Mouse (Mus musculus): Measurements from ENCODE around the gene Nat8f2.
"Not testable (repeated sequence)": the region's sequence is repeated elsewhere in the genome, so short reads cannot be mapped to it uniquely, and the experiment has no call there.

Nat8f2 gene

DNA sequence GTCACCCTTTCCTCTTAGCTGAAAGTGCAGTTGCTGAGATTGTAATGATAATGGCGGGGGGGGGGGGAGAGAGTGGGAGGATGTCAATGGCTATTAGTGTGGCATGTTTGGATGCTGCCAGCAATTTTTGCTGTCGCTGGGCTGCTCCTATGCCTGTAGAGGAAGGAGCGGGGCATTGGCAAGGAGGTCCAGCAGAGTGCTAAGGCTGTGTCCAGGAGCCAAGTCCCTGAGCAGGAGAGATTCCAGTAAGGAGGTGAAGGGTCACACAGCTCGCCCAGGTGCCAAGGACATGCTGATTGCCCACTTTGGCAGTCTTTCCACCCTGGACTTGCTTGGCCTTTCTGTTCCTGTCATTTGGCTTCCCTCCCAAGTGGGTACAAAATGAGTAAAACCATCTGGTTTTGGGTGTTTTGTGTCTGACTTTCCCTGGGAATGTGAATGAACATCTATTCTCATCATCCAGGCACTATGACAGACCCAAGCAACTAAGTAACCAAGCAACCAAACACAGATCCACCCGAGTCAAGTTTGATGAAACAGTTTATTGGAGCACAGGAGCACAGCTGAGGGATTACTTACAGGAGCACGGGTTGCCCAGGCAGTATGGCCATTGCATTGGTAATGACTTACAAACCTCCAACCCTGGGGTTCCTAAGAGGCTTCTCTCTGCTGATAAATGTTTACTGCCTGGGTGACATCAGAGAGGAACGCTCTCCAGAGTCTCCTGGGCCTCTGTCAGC, 3.9 kb downstream of the Nat8f2 start:
- not testable (repeated sequence) for DNase-seq (ENCODE audit: low spot score in 2 of 2)

DNA sequence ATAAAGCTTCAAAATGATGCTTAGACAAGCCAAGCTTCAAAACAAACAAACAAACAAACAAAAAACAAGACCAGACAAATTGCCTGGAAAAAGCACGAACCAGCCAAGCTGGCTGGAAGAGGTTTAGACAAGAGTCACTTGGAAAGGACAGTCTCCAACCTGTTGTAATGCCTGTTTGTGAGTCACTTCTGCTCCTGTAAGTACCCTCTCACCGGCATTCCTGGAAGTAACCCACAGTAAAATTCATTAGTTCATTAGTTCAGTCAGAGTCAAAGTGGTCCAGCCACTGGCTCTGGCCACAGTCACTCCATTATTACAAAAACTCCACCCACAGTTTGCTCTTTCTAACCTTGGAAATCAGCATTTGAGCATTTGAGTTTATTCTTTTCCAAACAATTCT, 5.1 kb downstream of the Nat8f2 start:
- DNase-seq (ENCODE audit: low spot score in 2 of 2) = no peak

DNA sequence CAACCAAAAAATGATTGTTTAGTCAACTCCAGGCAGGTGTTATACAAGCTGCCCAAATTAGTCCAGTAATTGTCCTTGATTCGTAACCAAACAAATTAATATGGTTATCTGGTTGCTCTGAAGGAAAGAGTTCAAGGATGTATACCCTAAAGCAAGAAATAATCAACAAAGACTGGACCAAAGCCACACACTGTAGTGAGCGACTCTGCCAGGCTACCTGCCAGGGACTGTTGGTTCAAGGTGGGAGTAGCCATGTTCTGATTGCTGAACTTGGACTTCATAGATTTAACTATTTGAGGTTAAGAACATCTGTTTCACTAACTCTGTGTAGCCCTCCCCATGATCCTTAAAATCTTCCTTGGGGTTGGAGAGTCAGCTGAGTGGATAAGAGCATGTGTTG, 5.8 kb downstream of the Nat8f2 start:
- no peak for DNase-seq (ENCODE audit: low spot score in 2 of 2)

DNA sequence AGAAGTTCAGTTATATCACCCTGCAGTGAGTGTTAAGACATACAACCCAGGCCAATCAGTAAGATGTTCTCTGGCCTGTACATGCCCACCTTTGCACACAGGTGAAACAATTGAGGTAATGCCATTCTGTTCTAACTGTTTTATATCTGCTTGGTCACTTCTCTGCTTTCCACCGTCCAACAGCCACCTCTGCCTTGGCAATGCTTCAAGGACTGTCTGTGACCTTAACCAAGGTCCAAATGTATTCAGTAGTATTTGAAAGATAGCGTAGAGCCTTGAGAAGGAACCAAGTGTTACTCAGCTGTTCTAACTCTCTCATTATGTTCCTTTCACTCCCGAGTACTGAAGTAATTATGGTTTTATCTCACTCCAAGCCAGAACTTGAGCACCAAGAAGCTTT, 6.4 kb downstream of the Nat8f2 start:
- DNase-seq (ENCODE audit: low spot score in 2 of 2) = no peak

DNA sequence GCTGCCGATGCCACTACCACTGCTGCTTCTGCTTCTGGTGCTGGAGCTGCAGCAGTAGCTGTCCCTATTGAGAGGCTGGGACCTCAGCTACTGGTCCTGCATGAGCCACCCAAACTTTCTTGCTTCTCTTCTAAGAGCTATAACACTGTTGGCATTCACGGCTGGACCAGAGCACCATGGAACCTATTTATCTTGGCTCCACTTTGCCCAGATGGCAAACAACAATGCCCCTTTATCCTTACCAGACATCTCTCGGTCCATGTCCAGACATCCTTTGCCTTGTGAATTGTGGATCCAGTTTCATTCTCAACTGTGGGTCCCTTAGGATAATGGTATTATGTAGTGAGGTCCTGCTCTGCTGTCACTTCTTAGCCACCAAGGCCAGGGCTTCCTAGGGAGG, 7.7 kb downstream of the Nat8f2 start:
- DNase-seq (ENCODE audit: low spot score in 2 of 2) = no peak

DNA sequence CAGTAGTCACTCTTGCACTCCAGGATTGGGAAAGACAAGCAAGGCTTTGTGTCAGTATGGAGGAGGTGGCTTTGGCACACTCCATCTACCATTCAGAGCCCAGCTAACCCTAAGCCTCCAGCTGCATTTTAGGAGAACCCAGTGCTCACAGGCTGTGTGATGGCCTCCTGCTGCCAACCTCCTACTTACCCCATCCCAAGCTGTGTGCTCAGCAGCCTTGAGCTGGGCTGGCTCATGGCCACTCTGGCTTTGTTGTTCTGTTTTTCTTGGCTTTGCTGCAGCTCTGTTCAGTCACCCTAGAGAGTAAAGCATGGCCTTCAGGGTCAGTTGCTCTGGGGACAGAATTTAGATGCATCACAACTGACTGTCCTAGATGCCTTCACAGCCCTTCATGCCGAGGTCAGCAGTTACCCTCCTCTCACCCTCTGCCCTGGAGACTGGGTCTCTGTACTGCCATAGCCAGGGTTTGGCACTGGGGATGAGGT, 12.7 kb downstream of the Nat8f2 start:
- DNase-seq (ENCODE audit: low spot score in 2 of 2) = peak in 1 of 2 experiments; percentile 21

DNA sequence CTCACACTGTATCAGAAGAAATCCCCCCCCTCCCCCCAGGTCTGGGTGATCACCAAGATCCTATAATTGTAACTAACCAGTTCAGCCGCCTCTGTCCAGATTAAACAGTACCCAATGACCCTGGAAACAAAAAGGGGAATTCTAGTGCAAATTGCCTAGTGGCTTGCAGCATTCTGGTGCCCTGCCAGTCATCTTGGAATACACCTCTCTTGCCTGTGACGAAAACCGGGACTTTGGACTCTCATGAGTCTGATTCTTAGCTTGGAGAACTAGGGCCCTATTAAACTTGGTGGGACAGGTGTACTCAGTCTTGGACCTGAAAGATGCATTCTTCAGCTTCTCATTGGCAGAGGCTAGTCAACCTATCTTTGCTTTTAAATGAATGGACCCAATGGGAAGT, 15.5 kb downstream of the Nat8f2 start:
- no peak for DNase-seq (ENCODE audit: low spot score in 2 of 2)

DNA sequence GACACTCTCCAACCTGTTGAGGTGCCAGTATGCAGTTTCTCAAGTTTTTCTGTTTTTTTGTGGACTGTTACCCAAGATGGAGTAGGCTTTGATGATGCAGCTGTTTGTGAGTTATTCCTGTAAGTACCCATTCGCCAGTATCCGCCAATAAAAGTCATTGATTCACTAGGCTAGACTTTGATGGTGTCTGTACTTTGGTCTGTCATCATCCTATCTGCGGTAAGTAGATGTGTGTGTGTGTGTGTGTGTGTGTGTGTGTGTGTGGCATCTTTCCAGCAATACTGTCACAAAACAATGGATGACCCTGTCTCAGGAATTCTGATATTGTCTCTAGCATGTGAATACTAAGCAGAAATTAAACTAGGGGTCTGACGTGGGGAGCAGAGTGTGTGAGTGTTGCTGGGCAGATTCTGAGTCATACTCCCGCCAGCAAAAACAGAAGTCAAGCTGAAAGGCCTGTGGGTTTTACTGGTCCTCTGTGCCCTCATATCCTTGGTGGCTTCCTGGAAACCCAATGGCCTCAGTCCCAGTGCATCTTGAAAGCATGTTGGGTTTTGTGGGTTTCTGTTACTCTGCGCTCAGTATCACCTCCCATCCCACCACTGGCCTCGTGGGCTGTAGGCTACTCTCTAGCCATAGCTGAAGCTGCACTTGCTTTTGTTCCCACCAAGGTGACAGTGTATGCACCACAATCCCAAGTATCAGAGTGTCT, 17.7 kb downstream of the Nat8f2 start:
- DNase-seq (ENCODE audit: low spot score in 2 of 2) = no peak

DNA sequence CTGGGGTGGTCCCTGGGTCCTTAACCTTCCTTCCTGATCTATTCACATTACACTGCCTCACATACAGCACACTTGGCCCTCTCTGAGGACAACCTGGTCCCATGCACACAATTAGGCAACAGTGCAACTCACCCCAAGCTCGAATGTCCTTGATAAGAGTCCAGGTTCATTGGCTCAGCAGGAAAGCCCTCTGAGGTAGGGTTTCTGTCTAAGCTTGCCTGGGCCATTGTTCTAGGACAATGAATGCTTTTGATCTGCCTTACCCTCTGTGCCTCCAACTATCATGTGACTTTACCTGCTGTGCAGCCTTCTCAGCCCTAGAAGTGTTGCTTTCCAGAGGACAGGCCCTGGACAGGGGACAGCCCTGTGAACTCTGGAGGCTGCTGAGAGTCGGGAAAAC, 19.7 kb downstream of the Nat8f2 start:
- no peak for DNase-seq (ENCODE audit: low spot score in 2 of 2)

DNA sequence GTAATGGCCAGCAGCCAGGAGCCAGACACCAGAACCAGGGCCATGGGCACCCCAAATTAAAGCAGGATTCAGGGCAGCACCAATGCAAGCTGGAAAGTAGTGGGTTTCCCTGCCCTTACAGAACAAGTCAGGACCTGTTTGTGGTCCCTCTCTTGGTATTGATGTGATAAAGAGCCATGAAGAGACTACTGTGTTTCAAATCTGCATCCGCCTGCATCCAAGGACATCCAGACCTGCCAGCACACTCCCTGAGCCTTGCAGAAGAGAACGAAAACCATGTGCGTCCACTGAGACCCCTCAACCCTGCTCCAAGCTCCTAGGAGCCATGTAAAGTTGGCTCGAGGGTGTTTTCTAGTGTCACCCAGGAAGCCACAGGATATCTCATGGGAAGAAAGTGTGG, 20.8 kb downstream of the Nat8f2 start:
- no peak for DNase-seq (ENCODE audit: low spot score in 2 of 2)

DNA sequence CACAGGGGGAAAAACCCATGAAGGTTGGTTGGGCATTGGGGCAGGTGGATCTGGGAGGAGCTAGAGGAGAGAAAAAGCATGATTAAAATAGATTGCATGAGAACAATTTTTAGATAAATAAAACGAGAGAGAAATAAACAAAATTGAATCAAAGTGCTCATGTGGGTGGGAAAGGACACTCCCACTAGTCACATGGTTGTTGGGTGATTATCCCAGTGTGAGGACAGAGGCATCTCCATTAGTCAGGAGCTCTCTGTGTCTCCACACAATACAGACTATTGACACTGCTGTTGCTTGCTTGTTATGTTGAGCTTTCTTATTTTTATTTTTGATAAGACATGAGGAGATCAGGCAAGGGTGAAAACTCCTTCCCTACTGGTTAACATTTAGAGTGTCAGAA, 22.0 kb downstream of the Nat8f2 start:
- DNase-seq (ENCODE audit: low spot score in 2 of 2) = no peak

DNA sequence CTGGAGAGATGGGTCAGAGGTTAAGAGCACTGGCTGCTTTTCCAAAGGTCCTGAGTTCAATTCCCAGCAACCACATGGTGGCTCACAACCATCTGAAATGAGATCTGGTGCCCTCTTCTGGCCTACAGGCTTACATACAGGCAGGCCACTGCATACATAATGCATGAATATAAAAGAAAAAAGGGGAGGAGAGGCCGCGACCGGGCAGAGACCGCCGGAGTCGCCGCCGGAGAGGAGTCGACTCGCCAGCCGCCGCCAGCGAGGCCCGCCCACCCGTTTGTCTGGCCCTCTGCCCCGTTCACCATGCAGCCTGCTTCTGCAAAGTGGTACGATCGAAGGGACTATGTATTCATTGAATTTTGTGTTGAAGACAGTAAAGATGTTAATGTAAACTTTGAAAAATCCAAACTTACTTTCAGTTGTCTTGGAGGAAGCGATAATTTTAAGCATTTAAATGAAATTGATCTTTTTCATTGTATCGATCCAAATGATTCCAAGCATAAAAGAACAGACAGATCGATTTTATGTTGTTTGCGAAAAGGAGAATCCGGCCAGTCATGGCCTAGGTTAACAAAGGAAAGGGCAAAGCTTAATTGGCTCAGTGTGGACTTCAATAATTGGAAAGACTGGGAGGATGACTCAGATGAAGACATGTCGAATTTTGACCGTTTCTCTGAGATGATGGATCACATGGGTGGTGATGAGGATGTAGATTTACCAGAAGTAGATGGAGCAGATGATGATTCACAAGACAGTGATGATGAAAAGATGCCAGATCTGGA, 25.1 kb downstream of the Nat8f2 start:
- not testable (repeated sequence) for DNase-seq (ENCODE audit: low spot score in 2 of 2)

DNA sequence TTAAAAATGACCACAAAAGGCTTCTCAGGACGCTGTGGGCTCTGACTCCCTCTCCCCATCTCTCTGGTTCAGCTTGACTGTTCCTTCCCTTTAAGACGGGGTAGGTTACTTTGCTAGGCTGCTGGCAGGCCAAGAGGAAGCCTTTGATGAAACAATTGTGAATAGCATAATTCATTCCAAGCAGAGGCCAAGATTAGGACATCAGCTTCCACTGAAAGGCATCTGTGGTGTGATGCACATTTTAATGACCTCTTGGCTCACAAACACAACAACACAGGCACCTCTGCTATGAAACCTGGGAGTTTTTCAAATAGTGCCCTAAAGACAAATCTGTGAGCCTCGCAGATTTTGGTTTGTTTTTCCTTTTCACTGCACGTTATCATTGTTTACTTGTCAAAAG, 29.0 kb downstream of the Nat8f2 start:
- DNase-seq (ENCODE audit: low spot score in 2 of 2) = no peak

DNA sequence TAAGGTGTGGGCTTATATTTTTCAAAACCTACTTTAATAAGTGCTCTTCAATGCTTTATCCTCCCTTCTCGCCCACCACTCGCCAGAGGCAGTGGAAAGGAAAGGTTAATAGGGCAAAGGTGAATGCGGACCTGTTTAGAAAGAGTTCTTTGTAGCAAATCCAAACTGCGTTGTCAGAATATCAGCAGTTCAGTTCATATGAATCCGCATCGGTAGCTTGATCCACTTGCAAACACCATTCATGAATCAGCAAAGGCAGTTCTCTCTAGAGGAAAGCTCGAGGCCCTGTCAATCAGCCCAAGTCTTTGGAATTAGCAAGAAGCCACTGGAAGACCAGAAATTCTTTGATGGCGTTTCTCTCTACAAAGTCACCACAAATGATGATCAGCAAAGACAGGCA, 30.3 kb downstream of the Nat8f2 start:
- DNase-seq (ENCODE audit: low spot score in 2 of 2) = no peak

DNA sequence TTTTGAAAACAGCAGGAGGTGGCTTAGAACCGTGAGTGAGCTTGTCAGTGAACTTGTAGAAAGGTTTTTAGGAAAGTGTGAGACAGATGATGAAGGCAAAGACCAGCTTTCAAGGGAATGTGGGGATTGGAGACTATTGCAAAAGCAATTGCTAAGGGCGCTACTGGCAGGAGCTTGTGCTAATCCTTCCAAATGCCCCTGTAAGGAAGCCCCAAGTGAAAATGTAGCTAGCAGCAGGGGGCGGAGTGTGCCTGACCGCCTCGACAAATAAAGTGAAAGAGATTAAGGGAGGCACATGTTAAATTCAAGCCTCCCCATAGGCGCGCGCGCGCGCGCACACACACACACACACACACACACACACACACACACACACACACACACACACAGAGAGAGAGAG, 31.7 kb downstream of the Nat8f2 start:
- DNase-seq (ENCODE audit: low spot score in 2 of 2) = not testable (repeated sequence)

DNA sequence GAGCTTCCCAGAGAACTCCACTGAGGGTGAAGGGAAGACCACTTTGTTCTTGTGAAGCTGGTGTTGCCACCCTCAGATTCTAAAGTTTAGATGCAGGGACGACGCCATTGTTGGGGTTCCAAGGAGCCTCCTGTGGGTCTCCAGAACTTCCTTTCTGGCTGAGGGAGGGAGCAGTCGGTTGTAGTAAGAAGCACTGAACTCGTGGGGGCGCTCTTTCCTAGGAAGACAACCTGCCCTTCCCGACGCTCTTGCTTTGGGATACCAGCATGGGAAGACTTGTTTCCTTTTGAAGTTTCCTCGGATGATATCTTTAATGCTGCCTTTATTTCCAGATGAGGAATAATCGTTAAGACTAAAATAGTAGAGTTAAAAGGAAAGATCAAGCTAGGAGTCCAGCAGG, 32.1 kb downstream of the Nat8f2 start:
- peak in 1 of 2 experiments; percentile 30 for DNase-seq (ENCODE audit: low spot score in 2 of 2)

DNA sequence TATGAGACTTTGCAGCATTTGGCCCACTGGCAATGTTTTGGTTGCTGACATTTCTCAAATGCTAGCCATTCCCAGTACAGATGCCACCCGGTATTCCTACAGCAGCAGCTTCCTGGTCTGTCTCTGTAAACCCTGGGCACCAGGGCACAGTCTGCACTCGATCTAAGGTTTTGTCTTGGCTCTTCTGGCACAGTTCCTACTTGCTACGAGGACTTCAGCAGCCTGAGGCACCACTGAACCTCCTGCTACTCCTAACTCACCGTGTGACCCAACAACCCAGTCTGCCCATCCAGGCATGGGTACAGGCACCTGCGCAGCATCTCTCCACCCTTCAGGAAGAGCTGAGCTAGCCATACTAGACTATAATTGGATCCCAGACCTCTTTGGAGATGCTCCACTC, 32.9 kb downstream of the Nat8f2 start:
- not testable (repeated sequence) for DNase-seq (ENCODE audit: low spot score in 2 of 2)

DNA sequence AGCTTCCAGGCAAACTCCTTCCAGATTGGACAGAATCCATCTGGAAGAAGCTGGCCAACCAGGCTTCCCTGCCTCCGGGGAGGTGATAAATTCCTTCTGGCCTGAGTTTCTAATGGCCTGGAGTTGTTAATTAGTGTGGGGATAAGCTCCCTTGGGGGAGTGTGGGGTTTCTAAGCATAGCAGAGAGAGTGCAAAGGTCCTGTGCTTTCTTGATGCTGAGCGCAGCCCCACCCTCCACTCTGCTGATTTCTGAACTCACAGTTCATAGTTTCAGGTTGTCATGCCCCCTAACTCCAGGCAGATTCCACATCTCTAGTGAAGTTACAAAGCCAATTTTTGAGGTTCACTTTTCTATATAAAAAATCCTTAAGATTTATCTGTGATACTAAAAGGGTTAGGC, 33.9 kb downstream of the Nat8f2 start:
- DNase-seq (ENCODE audit: low spot score in 2 of 2) = not testable (repeated sequence)

DNA sequence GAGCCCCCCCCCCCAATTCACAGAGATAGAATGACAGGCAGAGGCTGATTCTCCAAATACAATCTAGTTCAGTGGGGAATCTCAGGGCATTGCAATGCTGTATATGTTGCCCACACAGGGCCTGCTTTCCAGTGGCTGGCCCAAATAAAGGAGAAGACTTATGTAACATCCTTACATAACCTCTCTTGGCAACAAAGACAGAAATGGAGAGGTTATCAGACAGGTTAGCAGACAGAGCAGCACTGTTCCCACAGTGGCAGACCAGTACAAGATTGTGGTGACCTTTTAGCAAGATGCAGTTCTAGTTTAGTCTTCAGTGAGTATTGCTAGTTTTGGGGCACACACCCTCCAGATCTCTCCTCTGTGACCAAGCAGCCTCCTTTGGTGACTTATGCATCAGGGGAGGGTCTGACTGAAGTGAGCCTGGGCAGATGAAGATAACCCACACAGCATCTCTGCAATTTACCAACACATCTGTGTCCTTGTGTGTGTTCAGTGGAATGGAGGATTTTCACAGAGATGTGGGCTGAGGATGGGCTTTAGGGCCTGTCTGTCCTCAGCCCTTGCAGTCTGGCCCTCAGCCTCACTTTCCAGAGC, 34.4 kb downstream of the Nat8f2 start:
- not testable (repeated sequence) for DNase-seq (ENCODE audit: low spot score in 2 of 2)

DNA sequence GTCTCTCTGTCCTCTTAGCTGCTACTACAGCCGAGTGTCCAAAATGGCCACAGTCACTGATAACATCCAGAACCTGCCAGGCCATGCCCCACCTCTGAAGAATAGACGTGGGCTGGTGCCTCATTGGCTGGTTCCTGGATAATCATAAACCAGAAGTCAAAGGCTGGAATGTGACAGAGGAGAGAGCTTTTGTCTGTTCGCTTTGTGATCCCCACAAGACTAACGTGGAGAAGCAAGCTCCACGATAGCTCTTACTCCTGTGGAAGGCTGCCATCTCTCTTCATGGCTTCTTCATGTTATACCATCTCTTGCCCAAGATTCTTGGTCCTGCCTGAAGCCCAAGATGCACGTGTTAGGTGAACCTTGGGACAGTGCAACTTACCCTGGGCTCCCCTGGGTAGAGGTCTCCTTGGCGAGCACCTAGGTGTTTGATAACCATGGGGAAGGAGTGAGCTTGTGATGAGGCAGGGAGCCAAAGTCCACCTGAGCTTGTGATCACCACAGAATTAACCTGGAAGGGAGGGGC, 37.1 kb downstream of the Nat8f2 start, which contains the start of gene Nat8:
TSS of gene Nat8 (minus strand) at position 287 of the 526 bp plus-strand sequence.
- DNase-seq (ENCODE audit: low spot score in 2 of 2) = no peak

DNA sequence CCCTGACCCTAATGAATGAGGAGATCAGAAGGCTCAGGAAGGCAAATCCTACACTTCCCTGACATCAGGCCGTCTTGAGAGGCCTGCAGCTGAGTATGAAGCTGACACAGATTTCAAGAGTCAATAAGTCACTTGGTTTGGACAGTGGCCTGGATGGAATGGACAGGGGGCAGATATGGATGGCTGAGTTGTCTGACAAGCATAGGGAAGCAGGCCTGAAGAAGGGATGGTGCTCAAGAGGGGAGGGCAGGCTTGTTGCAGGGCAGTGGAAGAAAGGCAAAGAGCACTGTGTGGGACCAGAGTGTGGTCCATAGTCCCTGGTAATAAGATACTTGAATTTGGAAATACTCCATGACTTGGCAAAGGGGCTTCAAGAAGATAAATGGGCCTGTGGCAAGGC, 39.5 kb downstream of the Nat8f2 start:
- no peak for DNase-seq (ENCODE audit: low spot score in 2 of 2)

DNA sequence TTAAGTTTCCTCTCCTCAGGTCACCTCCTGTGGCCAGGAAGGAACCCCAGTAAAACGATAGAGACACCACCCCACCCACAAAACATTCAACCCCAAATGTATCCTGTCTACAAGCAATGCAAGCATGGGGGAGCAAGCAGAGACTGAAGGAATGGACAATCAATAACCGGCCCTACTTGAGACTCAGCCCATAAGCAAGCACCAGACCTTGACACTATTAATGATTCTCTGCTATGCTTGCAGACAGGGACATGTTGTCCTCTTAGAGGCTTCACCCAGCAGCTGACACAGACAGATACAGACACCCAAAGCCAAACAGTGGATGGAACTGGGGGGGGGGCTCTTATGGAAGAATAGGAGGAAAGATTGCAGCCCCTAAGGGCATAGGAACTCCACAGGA, 43.1 kb downstream of the Nat8f2 start:
- DNase-seq (ENCODE audit: low spot score in 2 of 2) = no peak

All from urinary bladder, adult 18-20 months (tissue).